Mouse (Mus musculus) frontal cortex, adult (tissue): Measurements from ENCODE around the gene Atpaf2.

ENCODE experiments used
- ATAC-seq: cut with Nextera tagmentation; 2 replicates; pipeline ENCODE4 v1.9.2; 2017; ENCODE audit warnings: mild to moderate bottlenecking, moderate library complexity, mixed read lengths; ENCODE audit not compliant: low TSS enrichment

Atpaf2 gene

GRCm38 (mm10) chr11:60397172-60397571 is 21.1 kb downstream of the Atpaf2 start:
- ATAC-seq = peak; percentile 75

DNA sequence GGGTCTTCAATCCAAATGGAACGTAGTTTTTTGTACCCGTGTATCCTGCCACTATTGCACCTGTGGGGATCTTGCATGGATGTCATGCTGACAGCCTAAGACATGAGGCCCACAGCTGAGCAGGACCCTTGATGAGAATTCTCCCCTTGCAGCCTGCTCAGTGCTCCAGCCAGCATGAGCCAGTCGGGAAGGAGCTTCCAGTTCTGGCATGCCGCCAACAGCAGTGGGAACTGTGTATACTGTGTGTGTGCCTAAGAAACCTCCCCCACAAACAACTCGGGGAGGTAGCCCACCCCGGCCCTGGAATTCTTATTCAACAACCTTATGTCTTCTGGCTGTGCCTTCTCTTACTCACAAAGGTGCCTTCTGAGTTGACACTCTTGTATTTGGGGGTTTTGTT is 21.7 kb downstream of the Atpaf2 start:
- ATAC-seq = peak; percentile 28; the same call in 1 of the 2 replicates

DNA sequence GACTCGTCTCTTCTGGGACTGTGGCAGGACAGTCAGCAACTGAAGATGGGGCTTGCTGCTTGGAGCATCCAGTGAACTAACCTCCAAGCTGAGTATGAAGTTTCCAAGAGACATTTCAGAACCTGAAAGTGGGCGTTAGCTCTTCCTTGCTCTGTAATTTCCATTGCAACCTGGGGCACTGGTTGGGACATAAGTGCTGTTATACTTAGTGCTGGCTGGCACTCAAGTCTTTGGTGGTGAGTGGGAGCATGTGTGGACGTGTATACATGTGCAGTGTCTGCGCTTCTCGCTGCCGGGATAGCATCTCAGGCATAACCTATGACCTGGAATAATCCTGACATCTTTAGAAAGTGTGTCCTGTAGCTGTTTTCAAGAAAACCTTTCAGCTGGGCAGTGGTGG is 26.9 kb downstream of the Atpaf2 start:
- peak; percentile 38; the same call in 1 of the 2 replicates for ATAC-seq

GRCm38 (mm10) chr11:60387944-60388343 is 30.3 kb downstream of the Atpaf2 start:
- ATAC-seq = no peak

DNA sequence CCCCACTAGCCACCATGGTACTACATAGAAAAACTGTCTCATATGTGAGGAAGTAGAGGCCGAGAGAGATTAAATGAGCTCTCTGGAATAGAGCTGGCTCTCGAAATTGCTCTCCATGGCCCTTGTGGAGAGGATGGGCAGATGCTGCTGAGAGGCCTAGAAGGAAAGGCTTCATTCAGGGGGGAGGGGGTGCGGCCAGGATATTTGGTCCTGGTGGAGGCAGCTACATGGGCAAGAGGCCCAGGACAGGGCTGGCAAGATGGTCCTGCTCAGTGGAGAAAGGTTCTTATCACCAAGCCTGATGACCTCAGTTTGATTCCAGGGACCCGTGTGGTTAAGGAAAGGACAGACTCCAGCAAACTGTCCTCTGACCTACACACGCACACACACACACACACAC is 32.3 kb downstream of the Atpaf2 start:
- no peak for ATAC-seq

- peak; percentile 87 for ATAC-seq
Observed at GRCm38 (mm10) chr11:60384762-60385421, 33.4 kb downstream of the Atpaf2 start.

DNA sequence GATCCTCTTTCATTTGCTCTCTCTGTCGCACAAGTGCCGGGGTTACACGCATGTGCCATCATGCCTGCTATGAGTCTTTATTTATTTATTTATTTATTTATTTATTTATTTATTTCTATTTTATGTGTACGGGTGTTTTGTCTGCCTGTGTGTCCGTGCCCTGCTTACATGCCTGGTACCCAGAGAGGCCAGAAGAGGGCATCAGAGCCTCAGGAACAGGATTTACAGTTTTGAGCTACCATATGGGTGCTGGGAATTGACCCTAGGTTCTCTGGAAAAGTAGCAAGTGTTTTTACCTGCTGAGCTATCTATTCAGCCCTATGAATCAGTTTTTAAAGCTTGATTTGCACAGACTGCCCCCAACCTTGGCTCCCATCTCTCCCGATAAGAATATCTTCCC is 34.7 kb downstream of the Atpaf2 start:
- ATAC-seq = no peak

- no peak for ATAC-seq
Observed at GRCm38 (mm10) chr11:60374481-60374880, 43.8 kb downstream of the Atpaf2 start.

GRCm38 (mm10) chr11:60370431-60370830 is 47.8 kb downstream of the Atpaf2 start:
- ATAC-seq = no peak

GRCm38 (mm10) chr11:60369448-60369847 is 48.8 kb downstream of the Atpaf2 start:
- no peak for ATAC-seq

GRCm38 (mm10) chr11:60368909-60369308 is 49.3 kb downstream of the Atpaf2 start:
- no peak for ATAC-seq

- no peak for ATAC-seq
Observed at GRCm38 (mm10) chr11:60367256-60367655, 51.0 kb downstream of the Atpaf2 start.

DNA sequence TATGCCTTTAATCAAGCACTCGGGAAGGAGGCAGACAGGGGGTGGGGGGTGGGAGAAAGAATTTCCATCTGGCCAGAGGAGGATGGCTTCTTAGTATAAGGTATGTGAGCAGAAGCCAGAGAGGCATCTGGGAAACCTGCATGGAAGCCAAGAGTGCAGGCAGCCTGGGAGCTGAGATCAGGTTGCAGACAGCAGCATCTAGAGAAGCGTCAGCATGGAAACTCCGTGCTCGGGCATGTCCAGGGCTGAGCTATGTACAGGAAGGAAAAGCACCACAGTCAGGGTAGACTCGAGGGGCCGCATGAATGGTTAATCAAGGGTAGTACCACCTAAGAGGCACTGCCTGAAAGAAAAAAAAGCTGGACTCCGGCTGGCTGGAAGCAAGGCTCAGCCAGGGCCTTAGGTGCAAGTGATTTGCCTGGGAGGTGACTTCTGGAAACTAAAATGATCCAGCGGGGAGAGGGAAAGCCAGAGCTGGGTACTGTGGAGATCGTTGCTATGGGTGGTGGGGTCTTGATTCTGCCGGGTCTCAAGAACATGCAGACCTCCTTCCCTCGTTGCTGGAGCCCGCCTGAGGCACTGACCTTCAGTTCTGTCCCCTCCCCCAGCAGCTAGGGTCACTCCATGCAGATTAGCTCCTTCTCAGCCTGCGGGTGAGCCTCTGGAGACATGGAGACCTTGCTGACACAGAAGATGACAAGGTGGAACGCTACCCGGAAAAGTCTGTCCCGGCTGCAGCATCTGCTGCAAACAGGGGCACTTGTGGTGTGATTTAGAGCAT is 51.8 kb downstream of the Atpaf2 start:
- no peak for ATAC-seq

- no peak for ATAC-seq
Observed at GRCm38 (mm10) chr11:60360631-60361201, 57.5 kb downstream of the Atpaf2 start.

DNA sequence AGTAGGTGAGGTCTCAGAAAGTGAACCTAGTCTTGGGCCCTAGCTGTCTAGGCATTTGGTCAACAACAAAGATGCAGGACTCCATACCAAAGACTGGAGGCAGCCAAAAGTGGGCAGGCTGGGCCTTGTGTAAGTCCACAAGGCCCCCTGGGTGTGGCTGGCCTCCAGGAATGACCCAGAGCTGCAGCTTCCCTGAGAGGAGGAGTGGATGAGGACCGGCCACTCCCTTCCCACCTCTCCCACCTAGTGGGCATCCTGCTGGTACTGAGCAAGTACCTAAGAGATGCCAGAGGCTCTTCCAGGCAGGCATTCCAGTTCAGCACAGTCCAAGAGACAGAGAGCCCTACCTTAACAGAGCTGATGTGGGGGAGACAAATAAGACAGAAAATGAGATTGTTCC is 58.3 kb downstream of the Atpaf2 start:
- no peak for ATAC-seq

DNA sequence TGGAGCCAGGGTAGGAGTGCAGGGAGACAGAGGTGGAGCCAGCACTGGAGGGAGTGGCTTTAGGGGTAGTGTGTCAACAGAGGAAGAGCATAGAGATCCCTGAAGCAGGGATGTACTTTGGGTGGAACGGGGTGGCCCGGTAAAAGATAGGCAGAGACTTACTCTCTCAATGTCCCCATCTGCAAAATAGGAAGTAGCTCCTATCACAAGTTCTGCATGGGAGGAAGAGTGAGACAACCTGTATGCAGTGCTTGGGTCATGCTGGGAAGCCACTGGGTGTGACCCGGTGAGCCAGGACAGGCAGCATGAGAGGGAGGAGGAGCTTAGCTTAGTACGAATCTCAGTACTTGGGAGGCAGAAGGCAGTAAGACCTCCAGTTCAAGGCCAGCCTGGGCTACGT is 59.1 kb downstream of the Atpaf2 start:
- ATAC-seq = no peak

- no peak for ATAC-seq
Observed at GRCm38 (mm10) chr11:60358548-60358947, 59.7 kb downstream of the Atpaf2 start.

GRCm38 (mm10) chr11:60357116-60357515 is 61.1 kb downstream of the Atpaf2 start:
- no peak for ATAC-seq

DNA sequence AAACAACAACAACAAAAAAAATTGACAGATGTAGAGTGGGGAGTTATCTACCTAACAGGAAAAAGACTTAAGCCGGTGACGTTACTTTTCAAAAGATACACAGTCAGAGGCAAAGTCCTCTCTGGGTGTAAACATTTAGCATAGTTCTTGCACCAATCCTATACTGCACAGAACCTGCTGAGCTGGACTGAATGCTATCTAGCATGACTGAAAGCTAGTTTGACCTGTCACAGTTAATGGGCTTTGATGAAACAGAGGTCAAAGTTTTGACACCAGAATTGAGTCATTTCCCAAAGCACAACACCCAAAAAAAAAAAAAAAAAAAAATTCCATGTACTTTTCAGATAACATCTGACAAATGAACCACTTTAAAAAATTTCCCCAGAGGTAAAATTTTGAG is 62.3 kb downstream of the Atpaf2 start:
- ATAC-seq = no peak

GRCm38 (mm10) chr11:60352559-60353411 is 65.5 kb downstream of the Atpaf2 start, which contains the start of the genes Tom1l2 and Drc3:
Gene Tom1l2, minus strand, starts transcription at chr11:60352905.
Gene Drc3, plus strand, starts transcription at chr11:60353329.
- ATAC-seq = peak; percentile 97

DNA sequence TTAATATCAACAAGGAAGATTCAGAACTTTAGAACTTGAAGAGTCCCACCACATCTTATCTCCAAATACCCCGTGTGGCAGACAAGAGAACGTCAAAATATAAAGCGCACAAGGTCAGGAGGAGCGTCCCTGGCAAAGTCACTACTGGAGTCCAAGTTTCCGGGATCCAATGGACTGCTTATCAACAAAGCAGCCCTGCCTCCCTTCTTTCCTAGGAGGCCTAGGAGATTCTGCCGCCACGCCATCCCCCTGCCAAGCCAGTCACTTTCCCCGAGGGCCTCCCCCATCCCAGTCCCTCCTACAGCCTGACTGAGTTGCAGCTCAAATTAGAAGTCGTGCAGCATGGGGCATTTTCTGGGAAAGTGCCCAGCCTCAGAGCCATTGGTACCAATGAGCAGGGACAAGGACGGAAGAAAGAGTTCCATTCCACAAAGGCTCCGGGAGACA is 66.3 kb downstream of the Atpaf2 start:
- peak; percentile 21 for ATAC-seq

DNA sequence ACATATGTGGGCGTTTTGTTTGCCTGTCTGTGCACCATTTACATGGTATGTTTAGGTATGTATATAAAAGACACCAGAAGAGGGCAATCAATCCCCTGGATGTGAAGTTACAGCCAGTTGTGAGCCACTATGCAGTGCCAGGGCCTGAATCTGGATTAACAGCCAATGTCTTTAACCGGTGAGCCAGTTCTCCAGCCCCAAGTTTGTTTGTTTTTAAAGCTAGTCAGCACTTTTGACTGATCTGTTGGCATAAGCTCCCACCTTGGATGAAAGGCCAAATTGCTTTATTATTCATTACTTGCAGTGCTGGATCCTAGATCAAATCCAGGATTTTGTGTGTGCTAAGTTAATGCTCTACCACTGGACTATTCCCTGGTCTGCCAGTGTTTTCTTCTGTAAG is 66.9 kb downstream of the Atpaf2 start:
- no peak for ATAC-seq
